Comparison of ENCODE assay signal across 22 mouse cellular contexts in genomic region chrX:52340251-52340650, GRCm38 (mm10).
"Had no signal": no experiment of that assay in that cellular context is flagged by ENCODE, and none has a peak within 500 bp of the region (broad histone marks: within the 10 kb centered on the region; RNA-seq: fewer than 3 reads in every experiment).

No protein-coding gene starts in this region.

- H3K4me1 ChIP-seq: limb, embryonic 10.5 days; liver, embryonic 12.5 days; liver, embryonic 15.5 days; lung, embryonic 15.5 days; megakaryocyte, embryonic 14.5 days; midbrain, embryonic 15.5 days; stomach, embryonic 15.5 days had no signal

- H3K4me2 ChIP-seq: limb, embryonic 13.5 days; liver, embryonic 12.5 days; liver, embryonic 15.5 days; lung, embryonic 15.5 days; midbrain, embryonic 11.5 days; midbrain, embryonic 15.5 days; stomach, embryonic 15.5 days had no signal

- H3K4me3 ChIP-seq: layer of hippocampus, adult 2 months; limb, embryonic 10.5 days; limb, embryonic 13.5 days; liver, embryonic 12.5 days; liver, embryonic 15.5 days; lung, embryonic 15.5 days; megakaryocyte, embryonic 14.5 days; midbrain, embryonic 15.5 days; stomach, embryonic 15.5 days had no signal

- DNase-seq: kidney, adult 18-20 months; kidney, adult 9 months; kidney, postnatal 25 days; layer of hippocampus, adult 9-11 months; liver; lung, adult 18-20 months; lung, postnatal 10 days; lung, postnatal 36 days; right cerebral cortex, postnatal 25 days; spleen, adult 18-20 months; thymus, postnatal 25 days had no signal

- H3K27me3 ChIP-seq: limb, embryonic 13.5 days; liver, embryonic 12.5 days; liver, embryonic 15.5 days; lung, embryonic 15.5 days; midbrain, embryonic 15.5 days; stomach, embryonic 15.5 days had no signal

- H3K9ac ChIP-seq: limb, embryonic 13.5 days; liver, embryonic 12.5 days; liver, embryonic 15.5 days; lung, embryonic 15.5 days; midbrain, embryonic 15.5 days; stomach, embryonic 15.5 days had no signal

- H3K9me3 ChIP-seq: limb, embryonic 10.5 days; limb, embryonic 13.5 days; liver, embryonic 12.5 days; liver, embryonic 15.5 days; lung, embryonic 15.5 days; midbrain, embryonic 15.5 days; stomach, embryonic 15.5 days had no signal

- H3K36me3 ChIP-seq: limb, embryonic 13.5 days; liver, embryonic 12.5 days; liver, embryonic 15.5 days; lung, embryonic 15.5 days; midbrain, embryonic 15.5 days; stomach, embryonic 15.5 days had no signal

- H3K27ac ChIP-seq: kidney, postnatal 0 days; layer of hippocampus, adult 2 months; limb, embryonic 10.5 days; limb, embryonic 13.5 days; liver, embryonic 12.5 days; liver, embryonic 15.5 days; lung, embryonic 15.5 days; midbrain, embryonic 15.5 days; stomach, embryonic 15.5 days had no signal

- ATAC-seq: liver, embryonic 12.5 days; midbrain, embryonic 15.5 days had no signal
